Mouse (Mus musculus) regulatory T cell (primary cell): ENCODE results near the gene Ntrk3.

ENCODE experiments used
- in situ Hi-C: fragments of 300-600 bp; cut with MboI, MseI; formaldehyde crosslinking; loops from one replicate; pipeline ENCODE4 v1.15.1; 2025; ENCODE audit warnings: high pct_unique_total_duplicates

Ntrk3 gene

DNA sequence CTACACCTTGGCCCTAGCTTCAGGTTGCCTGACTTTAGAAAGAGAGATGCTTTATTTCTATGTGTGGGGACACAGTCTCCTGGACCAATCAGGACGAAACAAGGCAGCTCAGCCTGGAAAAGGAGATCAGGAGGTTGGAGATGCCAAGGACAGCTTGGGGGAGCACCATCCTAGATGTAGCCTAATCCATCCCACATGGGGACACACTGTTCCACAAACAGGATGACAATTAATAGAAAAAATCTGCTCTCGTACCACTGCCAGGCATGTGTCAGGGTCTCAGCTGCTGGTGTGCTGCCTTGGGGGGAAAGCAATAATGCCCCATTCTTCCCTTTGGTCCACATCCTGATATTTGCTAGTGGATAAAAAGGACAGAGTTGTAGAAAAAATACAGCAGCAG is 289.0 kb downstream of the Ntrk3 start:
- in situ Hi-C loops, result no loop called here

DNA sequence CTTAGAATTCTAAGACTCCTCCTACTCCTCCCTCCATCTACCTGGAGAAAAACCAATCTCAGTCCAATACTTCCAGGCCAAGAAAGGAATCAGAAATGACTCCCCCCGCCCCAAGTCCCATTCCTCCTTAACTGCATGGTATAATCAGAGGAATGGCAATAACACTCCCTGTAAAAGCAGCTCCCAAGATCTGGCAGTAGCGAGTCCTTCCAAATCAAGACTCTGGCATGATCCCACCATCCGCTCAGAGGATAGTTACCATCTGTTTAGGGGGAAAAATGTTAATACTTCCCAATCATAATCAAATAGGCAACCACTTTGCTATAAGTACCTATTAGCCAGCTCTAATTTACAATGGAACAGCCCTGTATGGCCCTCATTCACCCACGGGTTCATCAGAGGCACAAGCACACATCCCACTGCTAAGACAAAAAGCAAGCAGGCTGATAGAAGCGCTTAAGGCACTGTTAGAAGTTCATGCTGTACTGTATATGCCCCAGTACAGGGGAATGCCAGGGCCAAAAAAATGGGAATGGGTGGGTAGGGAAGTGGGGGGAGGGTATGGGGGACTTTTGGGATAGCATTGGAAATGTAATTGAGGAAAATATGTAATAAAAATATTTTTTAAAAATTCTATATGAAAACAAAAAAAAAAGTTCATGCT is 294.3 kb downstream of the Ntrk3 start:
- in situ Hi-C loops, result no loop called here

DNA sequence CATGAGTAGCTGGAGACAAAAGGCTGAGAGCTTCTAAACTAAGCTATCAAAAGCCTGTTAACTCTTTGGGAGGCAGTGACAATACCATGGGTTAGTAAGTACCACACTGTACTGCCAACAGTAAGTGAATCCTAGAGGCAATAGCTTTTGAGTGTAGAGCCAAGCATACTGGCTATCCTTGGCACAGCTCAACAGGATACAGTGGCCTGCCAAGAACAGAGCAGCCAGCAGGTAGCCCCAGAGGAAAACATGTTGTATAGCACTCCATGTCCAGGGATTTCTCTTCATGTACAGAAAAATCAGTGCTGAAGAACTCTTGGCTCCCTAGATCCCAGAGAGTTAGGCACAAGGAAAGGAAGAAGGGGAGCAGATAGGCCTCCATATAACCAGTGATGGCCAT is 296.1 kb downstream of the Ntrk3 start:
- in situ Hi-C loops, result no loop called here

DNA sequence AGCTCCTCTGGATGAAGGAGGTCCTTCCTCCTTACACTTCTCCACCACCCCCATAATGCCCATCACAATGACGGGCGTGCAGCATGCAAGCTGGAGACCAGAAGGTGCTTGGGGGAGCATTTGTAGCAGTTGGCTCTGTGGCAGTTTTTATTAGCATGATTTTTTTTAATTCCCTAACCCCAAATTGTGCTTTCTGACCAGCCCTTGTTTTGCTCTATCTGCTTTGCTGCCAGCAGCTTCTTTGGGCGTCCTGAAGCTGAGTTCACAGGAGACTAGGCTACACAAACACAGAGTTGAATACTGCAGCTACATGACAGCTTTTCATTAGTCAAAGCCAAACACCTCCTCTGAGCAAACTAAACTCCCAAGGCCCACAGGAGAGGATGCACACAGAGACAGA is 296.9 kb downstream of the Ntrk3 start:
- in situ Hi-C loops, result no loop called here

DNA sequence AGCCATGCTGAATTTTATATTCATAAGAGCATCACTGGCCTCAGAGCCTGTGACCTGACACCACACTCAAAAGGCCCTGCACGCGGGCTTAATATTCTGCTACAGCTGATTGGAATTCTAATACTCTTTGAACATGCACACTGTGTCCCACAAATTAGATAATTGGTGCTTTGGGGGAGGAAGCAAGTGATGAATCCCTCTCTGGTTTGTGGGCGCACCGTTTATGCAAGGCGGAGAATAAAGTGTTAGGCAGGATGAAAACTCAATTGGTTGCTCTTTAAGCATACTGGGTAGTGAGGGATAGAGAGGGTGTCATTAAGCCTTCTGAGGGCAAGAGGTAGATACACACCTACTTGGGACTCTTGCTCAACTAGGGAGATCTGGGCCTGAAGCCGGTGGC is 297.3 kb downstream of the Ntrk3 start:
- in situ Hi-C loops, result no loop called here

DNA sequence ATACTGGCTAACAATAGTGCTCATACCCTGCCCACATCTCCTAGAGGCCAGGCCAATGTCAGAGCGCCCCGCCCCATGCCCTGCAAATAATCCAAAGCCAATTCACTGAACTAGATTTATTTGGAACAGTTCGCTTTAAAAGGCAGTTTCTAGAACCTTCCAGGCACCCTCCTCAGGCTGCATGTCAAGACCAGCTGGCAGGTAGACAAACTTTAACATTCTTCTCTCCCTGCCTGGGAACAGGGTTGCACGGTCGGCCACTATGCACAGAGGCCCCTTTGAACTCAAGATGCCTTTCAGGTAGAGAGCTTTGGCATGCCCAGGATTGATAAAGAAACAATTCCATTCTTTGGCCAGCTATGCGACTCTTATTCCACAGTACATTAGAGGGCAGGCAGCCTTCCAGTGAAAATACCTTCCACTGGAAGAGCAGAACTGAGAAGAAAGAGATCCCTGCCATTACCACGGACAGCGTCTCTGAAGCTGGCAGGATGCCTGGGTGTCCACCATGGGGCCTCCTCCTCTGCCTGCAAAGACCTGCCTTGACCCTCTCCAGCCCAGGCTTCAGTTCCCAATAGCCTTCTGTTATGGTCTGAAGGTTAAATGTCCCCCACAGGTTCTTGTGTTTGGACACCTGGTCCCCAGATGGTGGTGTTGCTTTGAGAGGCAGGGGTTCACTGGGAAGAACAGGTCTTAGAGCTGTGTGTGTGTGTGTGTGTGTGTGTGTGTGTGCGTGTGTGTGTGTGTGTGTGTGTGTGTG is 298.3 kb downstream of the Ntrk3 start:
- in situ Hi-C loops, result no loop called here

DNA sequence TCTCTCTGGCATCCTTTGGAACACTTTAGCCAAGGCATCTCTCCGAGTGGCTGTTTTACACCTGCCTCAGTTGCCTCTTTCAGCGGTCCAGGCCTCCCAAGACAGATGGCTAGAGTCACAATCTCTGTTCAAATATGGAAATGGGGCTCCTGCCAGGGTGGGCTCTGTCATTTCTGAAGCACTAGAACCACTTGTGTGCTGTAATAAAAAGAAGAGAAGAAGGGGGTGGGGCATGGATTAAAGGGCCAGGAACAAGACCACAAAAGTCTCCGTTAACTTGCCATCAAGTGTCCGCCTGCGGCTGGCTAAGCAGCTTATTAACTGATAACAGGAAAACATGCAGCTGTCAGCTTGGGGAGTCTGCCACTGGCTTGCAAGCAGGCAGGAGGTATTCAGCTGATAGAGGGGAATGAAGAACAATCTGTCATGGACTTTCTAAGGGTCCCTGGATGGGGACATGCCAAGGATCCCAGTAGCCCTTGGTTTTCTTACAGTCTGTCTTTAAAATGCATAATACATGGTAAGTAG is 304.1 kb downstream of the Ntrk3 start:
- in situ Hi-C loops, result no loop called here

DNA sequence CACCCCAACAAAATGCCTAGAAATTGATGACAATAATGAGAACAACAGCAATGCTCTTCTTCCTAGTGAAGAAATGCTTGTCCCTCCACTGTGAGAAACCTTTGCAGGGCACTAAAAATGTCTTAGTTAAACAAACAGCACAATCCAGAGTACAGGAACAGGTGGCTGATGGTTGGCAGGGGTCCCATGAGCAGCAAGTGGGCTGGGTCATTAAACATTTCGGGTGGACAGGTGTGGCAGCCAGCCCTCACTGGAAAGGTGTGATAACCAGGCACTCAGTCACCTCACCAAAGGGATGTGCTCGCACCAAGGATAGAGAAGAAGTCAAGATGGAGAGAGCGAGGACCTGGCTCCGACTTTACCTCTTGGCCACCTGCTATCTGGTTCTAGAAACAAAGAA is 306.2 kb downstream of the Ntrk3 start:
- in situ Hi-C loops, result no loop called here

DNA sequence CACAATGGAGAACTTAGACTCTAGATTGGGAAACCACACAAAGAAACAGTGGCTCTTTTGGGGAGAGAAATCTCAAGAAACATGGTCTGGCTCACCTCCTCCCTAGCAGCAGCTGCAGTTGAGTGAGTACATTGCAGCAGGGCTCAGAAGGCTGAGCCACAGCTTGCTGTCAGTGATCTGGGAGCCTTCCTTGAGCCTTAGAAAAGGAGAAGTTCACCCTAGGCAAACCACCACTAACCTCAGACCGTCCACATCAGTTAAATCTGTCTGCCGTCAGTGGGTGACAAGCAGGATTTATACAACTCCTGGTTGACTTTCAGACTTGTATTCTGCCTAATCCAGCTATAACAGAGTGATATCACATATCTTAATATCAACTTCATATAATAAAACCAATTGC is 325.6 kb downstream of the Ntrk3 start:
- in situ Hi-C loops, result no loop called here

DNA sequence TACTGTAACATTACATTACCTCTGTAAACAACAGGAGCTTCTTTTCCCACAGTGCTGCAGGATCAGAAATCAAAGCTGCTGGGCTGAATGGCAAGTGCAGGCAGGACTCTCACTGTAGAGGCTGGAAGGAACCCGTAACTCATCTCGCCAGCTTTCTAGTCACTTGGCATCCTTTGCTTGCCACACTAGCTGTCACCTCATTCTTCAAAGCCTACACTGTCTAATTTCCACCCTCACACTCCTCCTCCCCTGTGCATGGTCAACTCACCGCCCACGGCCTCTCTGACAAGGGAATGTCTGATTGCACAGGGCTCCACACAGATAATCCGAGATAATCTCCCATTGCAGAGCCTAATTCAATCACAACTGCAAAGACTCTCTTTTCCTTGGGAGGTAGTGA is 327.8 kb downstream of the Ntrk3 start:
- in situ Hi-C loops, result no loop called here

DNA sequence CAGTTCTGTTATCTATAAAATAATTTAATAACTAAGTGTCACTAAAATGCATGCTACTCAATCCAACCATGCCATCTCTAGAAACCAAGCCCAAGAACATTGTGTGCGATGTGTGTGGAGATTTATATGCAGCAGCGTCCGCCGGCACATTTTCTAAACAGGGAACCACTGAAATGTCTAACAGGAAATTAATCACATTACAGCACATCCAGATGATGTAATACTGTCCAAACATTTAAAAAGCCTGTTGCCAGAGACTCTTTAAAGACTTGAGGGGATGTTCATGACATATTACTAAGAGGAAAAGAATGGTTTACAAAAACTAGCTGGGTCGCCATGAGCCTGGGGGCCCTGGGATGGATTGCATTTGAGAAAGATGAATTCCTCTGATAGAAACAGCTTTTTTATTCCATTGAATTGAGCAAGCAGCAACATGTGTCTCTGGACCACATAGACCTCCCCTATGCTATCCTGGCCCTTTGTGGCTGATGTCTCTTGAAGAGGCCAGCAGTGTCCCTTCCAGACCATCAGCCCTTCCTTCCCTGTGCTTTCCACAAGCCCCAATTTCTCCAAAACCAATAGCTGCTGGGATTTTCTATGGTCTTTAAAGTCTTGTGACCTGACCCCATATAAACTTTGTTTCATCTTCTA is 331.0 kb downstream of the Ntrk3 start:
- in situ Hi-C loops, result no loop called here

DNA sequence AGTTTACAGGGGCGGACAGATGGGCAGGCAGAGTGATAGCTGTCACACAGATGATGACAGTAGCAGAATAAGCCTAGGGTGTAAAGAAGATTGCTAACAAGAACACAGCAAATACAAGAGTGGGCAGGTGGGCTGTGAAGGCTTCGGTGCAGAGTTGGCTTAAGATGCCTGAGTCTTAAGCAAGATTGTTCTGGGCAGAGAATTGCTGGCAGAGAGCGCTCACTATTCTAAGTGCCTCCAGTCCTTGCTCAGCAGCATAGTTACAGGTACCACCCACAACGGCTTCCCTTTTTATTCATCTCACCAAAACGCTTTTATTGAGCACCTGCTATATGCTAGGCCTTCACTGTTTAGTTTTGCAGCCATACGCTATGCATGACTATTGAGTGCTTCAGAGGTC is 333.3 kb downstream of the Ntrk3 start:
- in situ Hi-C loops, result no loop called here

DNA sequence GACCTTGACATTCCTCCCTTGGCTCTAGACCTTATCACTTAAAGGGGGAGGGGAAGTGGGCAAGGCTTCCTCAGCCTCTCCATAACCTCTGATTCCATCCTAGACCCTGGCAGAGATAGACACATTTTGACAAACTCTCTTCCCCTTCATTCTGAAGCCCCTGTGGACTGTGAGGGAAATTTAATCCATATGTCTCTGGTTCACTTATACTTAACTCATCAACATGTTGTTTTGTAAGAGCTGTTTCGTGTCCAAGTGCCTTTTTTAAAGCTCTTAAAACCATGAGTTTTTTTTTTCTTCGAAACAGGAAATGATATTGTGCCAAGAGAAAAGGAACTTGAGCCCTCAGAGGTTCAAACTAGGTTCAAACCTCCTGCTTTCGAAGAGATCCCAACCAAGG is 335.3 kb downstream of the Ntrk3 start:
- in situ Hi-C loops, result no loop called here

DNA sequence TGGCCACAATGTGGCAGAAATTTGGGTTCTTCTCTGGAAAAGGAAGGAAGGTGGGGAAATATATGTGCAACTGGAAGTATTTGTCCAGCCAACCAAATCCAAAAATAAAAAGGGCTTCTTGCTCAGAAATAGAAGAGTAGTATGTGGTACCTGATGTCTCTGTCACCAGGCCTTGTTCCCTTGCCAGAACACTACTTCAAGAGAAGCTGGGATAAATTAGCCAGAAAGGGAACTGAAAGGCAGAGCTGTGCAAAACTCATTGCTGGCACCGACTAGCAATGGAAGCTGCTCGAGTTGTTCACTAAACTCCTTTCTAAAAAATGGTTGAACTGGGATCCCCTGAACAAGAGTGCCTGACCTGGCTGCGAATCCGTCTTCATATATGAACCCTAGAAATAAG is 337.6 kb downstream of the Ntrk3 start:
- in situ Hi-C loops, result no loop called here

DNA sequence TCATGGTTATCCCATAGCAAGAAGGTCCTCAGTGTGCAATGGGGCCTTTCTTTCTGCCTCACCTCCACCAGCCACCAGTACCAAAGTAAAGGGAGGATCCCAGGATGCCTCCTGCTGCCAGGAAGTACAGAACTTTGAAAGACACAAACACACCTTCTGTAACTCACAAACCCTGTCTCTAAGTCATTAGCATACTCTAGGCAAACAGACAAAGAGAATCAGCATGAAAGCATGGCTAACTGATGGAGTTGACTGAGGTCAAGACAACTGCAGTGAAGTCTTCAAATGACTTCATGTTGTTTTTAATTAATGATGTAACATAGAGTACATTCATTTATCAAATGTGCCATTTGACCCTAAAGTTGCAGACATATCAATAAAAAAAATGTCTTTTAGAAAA is 339.4 kb downstream of the Ntrk3 start:
- in situ Hi-C loops, result no loop called here

DNA sequence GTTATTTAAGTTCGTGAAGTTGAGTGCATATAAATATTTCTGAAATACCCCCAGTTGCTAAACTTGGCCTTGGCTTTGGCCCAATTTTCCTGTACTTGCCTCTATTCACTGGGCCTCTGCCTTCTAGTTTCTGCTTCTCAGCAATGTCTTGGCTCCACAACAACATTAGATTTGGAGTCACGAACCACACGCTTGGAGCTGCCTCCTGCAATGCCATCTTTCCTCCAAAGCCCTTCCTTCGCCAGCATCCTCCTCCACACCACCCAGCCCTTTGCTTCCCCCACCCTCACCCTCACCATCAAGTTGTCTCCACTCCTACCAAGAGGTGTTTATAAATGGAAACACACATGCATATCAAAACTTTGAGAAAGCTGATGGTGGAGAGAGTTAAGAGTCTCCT is 340.6 kb downstream of the Ntrk3 start:
- in situ Hi-C loops, result no loop called here

DNA sequence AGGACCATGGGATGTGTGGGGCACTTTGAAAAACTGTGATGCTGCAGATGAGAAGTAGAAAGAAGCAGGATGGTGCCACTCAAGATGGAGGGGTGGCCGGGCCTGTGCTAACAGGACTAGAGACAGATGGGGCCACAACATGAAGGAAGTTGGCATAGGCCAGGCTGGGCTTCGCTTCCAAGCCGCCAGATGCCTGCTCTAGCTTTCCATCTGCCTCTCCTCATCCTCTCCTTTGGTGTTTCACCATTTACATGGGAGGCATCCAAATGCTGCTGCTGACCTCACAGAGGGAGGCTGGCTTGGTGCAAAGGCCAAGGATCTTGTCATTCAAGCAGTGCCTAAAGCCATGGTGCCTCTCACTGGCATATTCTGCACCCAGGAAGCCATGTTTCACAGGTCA is 347.8 kb downstream of the Ntrk3 start:
- in situ Hi-C loops, result no loop called here

DNA sequence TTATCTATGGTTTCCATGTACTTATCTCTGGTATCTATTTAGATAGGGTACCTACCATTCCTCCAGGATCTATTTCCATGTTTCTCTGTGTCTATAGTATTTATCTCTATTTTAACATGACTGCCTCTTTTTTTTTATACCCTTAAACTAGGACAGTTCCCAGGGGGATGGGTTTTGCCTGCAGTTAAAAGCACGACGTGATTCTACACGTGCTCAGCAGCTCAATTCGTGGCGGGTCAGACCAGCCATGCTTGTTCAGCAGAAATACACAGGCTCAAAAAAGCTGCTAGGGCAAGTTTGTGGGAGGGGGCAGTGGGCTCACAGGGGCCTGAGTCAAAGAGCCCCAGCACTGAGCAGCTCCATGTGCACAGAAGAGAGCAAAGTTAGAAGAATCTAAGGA is 349.7 kb downstream of the Ntrk3 start:
- in situ Hi-C loops, result no loop called here

DNA sequence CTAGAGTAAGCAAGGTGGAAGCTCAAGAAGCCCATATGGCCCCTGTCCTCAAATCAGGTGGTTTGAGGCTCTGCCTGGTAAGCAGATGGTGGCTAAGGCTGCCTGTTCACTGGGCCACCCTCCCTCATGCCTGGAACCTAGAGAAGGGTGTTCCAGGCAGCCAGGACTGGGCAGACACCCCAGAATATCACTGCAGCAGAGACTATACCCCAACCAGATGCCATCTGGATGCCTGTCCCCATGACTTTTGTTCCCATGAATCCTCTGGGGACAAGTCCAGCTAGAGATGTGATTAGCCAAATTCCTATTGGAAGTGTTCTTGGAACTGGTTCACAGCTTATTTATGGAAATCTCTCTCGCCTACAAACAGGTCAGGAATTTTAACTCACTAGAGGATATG is 351.8 kb downstream of the Ntrk3 start:
- in situ Hi-C loops, result no loop called here

DNA sequence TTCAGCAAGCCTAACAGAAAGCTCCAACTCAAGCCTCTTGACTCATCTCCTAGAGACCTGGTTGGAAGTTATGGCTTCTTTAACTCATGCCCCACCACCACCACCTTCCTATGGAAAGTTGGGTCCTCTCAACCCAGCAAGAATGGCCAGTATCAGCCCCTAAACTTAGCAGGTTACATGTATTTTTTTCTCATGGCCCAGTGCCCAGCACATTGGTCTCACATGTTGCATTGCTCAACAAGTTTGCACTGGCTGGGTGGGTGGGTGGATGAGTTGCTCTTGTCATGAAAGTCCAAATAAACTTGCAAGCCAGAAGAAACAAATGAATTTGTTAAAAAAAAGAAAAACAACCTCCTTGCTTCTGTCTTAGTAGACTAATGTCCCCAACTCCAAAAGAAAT is 353.7 kb downstream of the Ntrk3 start:
- in situ Hi-C loops, result no loop called here

DNA sequence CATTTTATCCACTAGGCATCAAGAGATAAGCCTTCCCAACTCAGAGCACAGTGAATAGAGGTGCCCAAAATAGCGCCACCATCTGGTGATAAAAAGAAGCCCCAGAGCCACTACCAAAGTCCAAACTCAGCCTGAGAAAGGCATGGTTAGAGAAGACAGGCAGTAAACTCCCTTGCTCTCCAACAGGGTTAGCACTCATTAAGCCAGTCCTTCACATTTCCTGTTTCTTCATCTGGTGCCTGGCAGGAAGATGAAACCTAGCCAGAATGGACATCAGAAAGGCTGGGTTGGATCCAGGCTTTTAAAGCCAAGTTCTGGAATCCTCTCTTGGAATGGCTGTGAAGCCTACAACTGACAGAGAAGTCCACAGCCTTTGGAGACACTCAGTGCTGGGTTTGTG is 355.7 kb downstream of the Ntrk3 start:
- in situ Hi-C loops, result no loop called here

DNA sequence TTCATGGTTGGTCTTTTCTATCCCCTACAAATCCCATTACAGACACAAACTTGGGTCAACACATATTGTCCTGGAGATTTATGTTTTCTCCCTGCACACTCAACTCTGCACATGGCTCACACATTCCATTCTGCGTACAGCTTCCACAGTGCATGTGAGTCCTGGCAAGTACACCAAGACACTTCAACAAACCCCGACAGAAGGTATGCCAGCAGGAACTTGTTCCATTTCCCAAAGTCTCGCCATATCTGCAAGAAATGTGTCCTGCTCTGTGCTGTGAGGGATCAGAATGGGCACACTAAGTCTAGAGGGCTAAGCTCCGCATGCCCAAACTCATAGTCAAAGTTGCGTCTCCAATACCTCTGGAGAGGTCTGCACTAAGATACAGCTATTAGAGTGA is 358.0 kb downstream of the Ntrk3 start:
- in situ Hi-C loops, result no loop called here

DNA sequence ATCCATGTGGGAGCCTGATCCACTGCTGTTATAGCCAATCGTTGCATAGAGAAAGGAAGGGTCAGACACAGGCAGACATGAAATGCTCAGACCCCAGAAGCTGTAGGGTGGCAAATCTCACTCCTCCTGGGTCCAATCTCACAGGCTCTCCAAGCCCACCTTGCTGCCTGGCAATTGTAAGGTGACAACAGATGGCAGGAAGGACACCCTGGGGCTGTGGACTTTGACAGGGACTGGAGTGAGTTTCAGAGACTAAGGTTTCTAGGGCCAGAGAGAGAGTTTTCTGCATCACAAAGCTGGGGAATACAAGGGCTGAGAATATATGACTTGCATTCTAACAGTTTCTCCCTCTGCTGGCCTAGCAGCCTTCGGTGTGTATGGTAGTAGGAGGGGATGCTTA is 359.5 kb downstream of the Ntrk3 start:
- in situ Hi-C loops, result no loop called here
